Mouse (Mus musculus) erythroblast, embryonic 14.5 days (primary cell): ENCODE measurements around the gene Rexo4.

ENCODE experiments used
- GATA1 ChIP-seq: IDR thresholded peaks from 2 replicates; pipeline ENCODE4 v1.6.1; 2012; ENCODE audit warnings: low read length, inconsistent platforms, mixed read lengths
- TAL1 ChIP-seq: IDR thresholded peaks from 3 replicates; pipeline ENCODE4 v1.6.1; 2012; ENCODE audit warnings: low read length, inconsistent platforms, mixed read lengths

DNA sequence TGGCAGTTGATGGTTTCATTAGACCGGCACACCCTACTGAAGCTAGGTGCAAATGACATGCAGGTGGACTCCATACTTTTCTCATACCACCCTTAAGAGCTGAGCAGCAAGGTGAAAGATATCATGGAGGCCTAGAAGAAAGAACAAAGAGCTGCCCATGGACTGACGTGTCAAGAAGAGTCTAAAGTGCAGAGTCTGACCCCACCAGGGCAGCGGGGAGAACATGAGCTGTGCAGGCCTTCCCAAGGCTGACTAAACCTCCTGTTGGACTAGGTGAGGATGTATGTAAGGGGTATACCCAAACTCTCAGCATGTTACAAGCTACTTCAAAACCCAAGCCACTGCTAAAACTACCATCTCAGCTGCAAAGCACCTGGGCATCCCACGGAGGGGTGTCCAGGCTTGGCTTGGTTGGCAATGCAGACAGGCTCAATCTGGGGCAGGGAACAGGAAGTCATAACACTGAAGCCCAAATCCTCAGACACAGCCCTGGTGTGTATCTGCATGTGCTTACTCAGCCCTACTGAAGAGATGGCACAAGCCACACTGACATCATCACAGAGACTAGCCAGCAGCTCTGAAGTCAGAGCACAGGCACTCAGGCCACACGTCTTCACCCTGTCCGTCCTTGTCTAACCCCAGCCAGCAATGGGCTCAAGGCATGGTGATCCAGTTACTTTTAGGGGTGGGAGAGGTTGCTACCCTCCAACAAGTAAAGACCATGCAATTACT, 36.3 kb downstream of the Rexo4 start:
- TF ChIP-seq TAL1 (no peak), GATA1 (no peak)
